Mouse (Mus musculus): ENCODE measurements around the gene Bcl7a. TPM values are rescaled to one million over a fixed set of nuclear protein-coding genes. Genes with fewer than 3 reads are reported as not detected.

The Bcl7a gene
- total and polyA plus RNA-seq, 3 experiments: 2.3 to 7.2 (median 4.3) TPM

DNA sequence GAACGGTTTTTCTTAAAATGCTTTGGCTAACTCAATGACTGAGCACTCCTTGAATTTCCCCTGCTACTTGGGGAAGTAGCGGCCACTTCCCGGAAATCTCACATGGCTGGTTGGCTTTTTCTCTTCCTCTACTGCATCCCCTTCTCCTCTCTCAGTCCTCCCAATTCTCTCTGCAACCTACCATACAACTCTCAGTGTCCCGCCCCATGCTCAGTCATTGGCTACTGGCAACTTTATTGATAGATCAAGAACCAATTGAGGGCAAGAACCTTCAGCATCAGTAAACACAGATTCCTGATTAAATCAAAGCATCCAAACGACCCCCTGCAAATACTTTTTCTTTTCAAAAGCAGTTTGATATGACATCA, 47.8 kb downstream of the Bcl7a start:
- in situ Hi-C loops (cut with MboI; ENCODE audit: low pct_ligation_motif_present, low pct_unique_long_range_greater_than_20kb, low sequenced_read_pairs) (no loop called here), dilution Hi-C loops (cut with MboI; ENCODE audit: extremely low pct_ligation_motif_present, extremely low pct_unique_long_range_greater_than_20kb, low sequenced_read_pairs) (no loop called here)
- Histone ChIP-seq H3K4me1 (ENCODE audit: control insufficient read depth in 1 of 2, insufficient read depth in 2 of 2) (peaks cover 0 to 29% of the 10 kb centered on the region in 2 experiments; a peak in 2 of 4 replicates), H3K27me3 (replicated peaks) (no peaks in the 10 kb centered on the region), H3K79me2 (replicated peaks; ENCODE audit: control insufficient read depth, extremely low read depth, insufficient read depth, poor library complexity, severe bottlenecking) (peaks cover 16% of the 10 kb centered on the region), H3K9ac (ENCODE audit: insufficient read depth, low read depth) (no peak overlapping the region), H3K9me3 (replicated peaks; ENCODE audit: low read length) (peaks cover 3% of the 10 kb centered on the region), H3K4me2 (ENCODE audit: insufficient read depth, low read depth, poor library complexity, severe bottlenecking) (no peak overlapping the region), H3K27ac (ENCODE audit: insufficient read depth, low read depth) (no peak overlapping the region), H3K4me3 (replicated peaks in 1 of 3; ENCODE audit: low read depth in 2 of 3, low read length in 2 of 3, poor library complexity in 1 of 3) (no peak overlapping the region), H3K36me3 (replicated peaks in 1 of 2; ENCODE audit: control insufficient read depth in 1 of 2, insufficient read depth in 1 of 2, low read length in 1 of 2) (no peaks in the 10 kb centered on the region)
- TF ChIP-seq CHD2 (IDR thresholded peaks at IDR 0.05; ENCODE audit: low read length) (0 out of 2 replicates have a peak, but pooled peaks have one; percentile 16), SIN3A (IDR thresholded peaks at IDR 0.05; ENCODE audit: low read length) (no peak)
- DNase-seq (ENCODE audit: extremely low read depth): no peak

GRCm38 (mm10) chr5:123393786-123394302, 50.2 kb downstream of the Bcl7a start:
- peak overlapping the region; percentile 84 for H3K4me2 ChIP-seq (ENCODE audit: insufficient read depth, low read depth, poor library complexity, severe bottlenecking)
- H3K36me3 ChIP-seq (replicated peaks in 1 of 2; ENCODE audit: control insufficient read depth in 1 of 2, insufficient read depth in 1 of 2, low read length in 1 of 2): no peaks in the 10 kb centered on the region
- H3K4me1 ChIP-seq (ENCODE audit: control insufficient read depth in 1 of 2, insufficient read depth in 2 of 2): peaks cover 4 to 36% of the 10 kb centered on the region in 2 experiments
- H3K9ac ChIP-seq (ENCODE audit: insufficient read depth, low read depth): peak overlapping the region; percentile 45; the same call in 1 of the 2 replicates
- dilution Hi-C loops (cut with MboI; ENCODE audit: extremely low pct_ligation_motif_present, extremely low pct_unique_long_range_greater_than_20kb, low sequenced_read_pairs): no loop called here
- H3K9me3 ChIP-seq (replicated peaks; ENCODE audit: low read length): no peaks in the 10 kb centered on the region
- H3K27ac ChIP-seq (ENCODE audit: insufficient read depth, low read depth): peak overlapping the region; percentile 77
- DNase-seq (ENCODE audit: extremely low read depth): no peak
- H3K4me3 ChIP-seq (replicated peaks in 1 of 3; ENCODE audit: low read depth in 2 of 3, low read length in 2 of 3, poor library complexity in 1 of 3): peak overlapping the region; percentile 34 to 95 (median 49)
- TF ChIP-seq MEF2A (IDR thresholded peaks at IDR 0.05; ENCODE audit: borderline replicate concordance, low read depth, low read length) (peak; percentile 10; the same call in 1 of the 2 replicates), CHD2 (IDR thresholded peaks at IDR 0.05; ENCODE audit: low read length) (0 out of 2 replicates have a peak, but pooled peaks have one; percentile 16), ELF1 (IDR thresholded peaks at IDR 0.05; ENCODE audit: low read depth, low read length) (no peak), NRF1 (IDR thresholded peaks at IDR 0.05; ENCODE audit: low read depth, low read length) (no peak), GABPA (IDR thresholded peaks at IDR 0.05; ENCODE audit: insufficient replicate concordance, low read depth, low read length) (no peak)
- H3K79me2 ChIP-seq (replicated peaks; ENCODE audit: control insufficient read depth, extremely low read depth, insufficient read depth, poor library complexity, severe bottlenecking): peaks cover 36% of the 10 kb centered on the region
- H3K27me3 ChIP-seq (replicated peaks): no peaks in the 10 kb centered on the region
- in situ Hi-C loops (cut with MboI; ENCODE audit: low pct_ligation_motif_present, low pct_unique_long_range_greater_than_20kb, low sequenced_read_pairs): no loop called here

GRCm38 (mm10) chr5:123394303-123394956, 50.8 kb downstream of the Bcl7a start, which contains the start of gene Mlxip:
Gene Mlxip, plus strand, starts transcription at chr5:123394798.
- in situ Hi-C loops (cut with MboI; ENCODE audit: low pct_ligation_motif_present, low pct_unique_long_range_greater_than_20kb, low sequenced_read_pairs): no loop called here
- H3K4me2 ChIP-seq (ENCODE audit: insufficient read depth, low read depth, poor library complexity, severe bottlenecking): peak within 1 kb of the TSS; percentile 89
- H3K36me3 ChIP-seq (replicated peaks in 1 of 2; ENCODE audit: control insufficient read depth in 1 of 2, insufficient read depth in 1 of 2, low read length in 1 of 2): no peaks in the 10 kb centered on the region
- peak within 1 kb of the TSS; percentile 88 to 95 (median 91) for H3K4me3 ChIP-seq (replicated peaks in 1 of 3; ENCODE audit: low read depth in 2 of 3, low read length in 2 of 3, poor library complexity in 1 of 3)
- peak within 1 kb of the TSS; percentile 77 for H3K27ac ChIP-seq (ENCODE audit: insufficient read depth, low read depth)
- H3K4me1 ChIP-seq (ENCODE audit: control insufficient read depth in 1 of 2, insufficient read depth in 2 of 2): peaks cover 4 to 39% of the 10 kb centered on the region in 2 experiments
- H3K9me3 ChIP-seq (replicated peaks; ENCODE audit: low read length): no peaks in the 10 kb centered on the region
- peak within 1 kb of the TSS; percentile 91 for H3K9ac ChIP-seq (ENCODE audit: insufficient read depth, low read depth)
- H3K79me2 ChIP-seq (replicated peaks; ENCODE audit: control insufficient read depth, extremely low read depth, insufficient read depth, poor library complexity, severe bottlenecking): peaks cover 36% of the 10 kb centered on the region
- peak; percentile 95 for DNase-seq (ENCODE audit: extremely low read depth)
- dilution Hi-C loops (cut with MboI; ENCODE audit: extremely low pct_ligation_motif_present, extremely low pct_unique_long_range_greater_than_20kb, low sequenced_read_pairs): no loop called here
- no peaks in the 10 kb centered on the region for H3K27me3 ChIP-seq (replicated peaks)
- TF ChIP-seq POLR2AphosphoS2 (IDR thresholded peaks at IDR 0.05; ENCODE audit: low read depth, low read length) (no peak), ZC3H11A (IDR thresholded peaks at IDR 0.05; ENCODE audit: low read depth, low read length) (no peak), TBP (conservative IDR thresholded peaks at IDR 0.05; ENCODE audit: low read depth, low read length) (peak; percentile 75; the same call in 1 of the 2 replicates), BHLHE40 (IDR thresholded peaks at IDR 0.05; ENCODE audit: low read depth, low read length) (peak; percentile 43), MAZ (IDR thresholded peaks at IDR 0.05; ENCODE audit: low read depth, low read length) (0 out of 2 replicates have a peak, but pooled peaks have one; percentile 55), NELFE (IDR thresholded peaks at IDR 0.05; ENCODE audit: low read depth, low read length) (peak; percentile 76), USF1 (IDR thresholded peaks at IDR 0.05; ENCODE audit: low read depth, low read length) (peak; percentile 69), MAFK (IDR thresholded peaks at IDR 0.05; ENCODE audit: insufficient replicate concordance, low read length) (no peak), ZNF384 (IDR thresholded peaks at IDR 0.05; ENCODE audit: low read depth, low read length) (peak; percentile 97), JUN (IDR thresholded peaks at IDR 0.05; ENCODE audit: insufficient read depth, low read depth, low read length) (no peak), ELF1 (IDR thresholded peaks at IDR 0.05; ENCODE audit: low read depth, low read length) (peak; percentile 92), MEF2A (IDR thresholded peaks at IDR 0.05; ENCODE audit: borderline replicate concordance, low read depth, low read length) (peak; percentile 39; the same call in 1 of the 2 replicates), CHD2 (IDR thresholded peaks at IDR 0.05; ENCODE audit: low read length) (no peak; the same call in 1 of the 2 replicates), MAX (IDR thresholded peaks at IDR 0.05; ENCODE audit: low read length) (peak; percentile 98), CHD1 (IDR thresholded peaks at IDR 0.05; ENCODE audit: low read depth, low read length) (no peak), ETS1 (conservative IDR thresholded peaks at IDR 0.05; ENCODE audit: low read depth, low read length) (peak; percentile 70), PAX5 (IDR thresholded peaks at IDR 0.05; ENCODE audit: low read length) (no peak), NRF1 (IDR thresholded peaks at IDR 0.05; ENCODE audit: low read depth, low read length) (no peak; the same call in 1 of the 2 replicates), MYC (IDR thresholded peaks at IDR 0.05; ENCODE audit: low read depth, low read length) (peak; percentile 98), USF2 (conservative IDR thresholded peaks at IDR 0.05; ENCODE audit: low read depth, low read length) (peak; percentile 39; the same call in 1 of the 2 replicates), POLR2A (IDR thresholded peaks at IDR 0.05; ENCODE audit: low read depth, low read length) (peak; percentile 90)
